Mouse (Mus musculus) embryonic facial prominence, embryonic 13.5 days (tissue): ENCODE measurements around the gene Nop56. TPM values are rescaled to one million over a fixed set of nuclear protein-coding genes. Genes with fewer than 3 reads are reported as not detected.

Source experiments
- ATAC-seq: fragments of 200-750 bp; cut with Nextera tagmentation; 2 replicates; pipeline ENCODE4 v1.8.0; 2017; ENCODE audit warnings: low read depth; ENCODE audit not compliant: insufficient number of reproducible peaks, insufficient read depth, low FRiP score, low TSS enrichment
- H3K27ac ChIP-seq: fragments of 300-500 bp; sonication (generic); 2 replicates; pipeline ENCODE4 v1.5.1; 2015; ENCODE audit warnings: moderate library complexity, mild to moderate bottlenecking, inconsistent platforms
- H3K27me3 ChIP-seq: fragments of 300-500 bp; sonication (generic); 2 replicates; pipeline ENCODE4 v1.6.1; 2015; ENCODE audit warnings: mild to moderate bottlenecking, inconsistent platforms
- H3K36me3 ChIP-seq: fragments of 300-500 bp; sonication (generic); 2 replicates; pipeline ENCODE4 v1.6.1; 2015; ENCODE audit warnings: mild to moderate bottlenecking, inconsistent platforms
- H3K4me1 ChIP-seq: fragments of 300-500 bp; sonication (generic); 2 replicates; pipeline ENCODE4 v1.6.1; 2015; ENCODE audit warnings: inconsistent platforms
- H3K4me2 ChIP-seq: fragments of 300-500 bp; sonication (generic); 2 replicates; pipeline ENCODE4 v1.6.1; 2015; ENCODE audit warnings: moderate library complexity, mild to moderate bottlenecking, inconsistent platforms
- H3K4me3 ChIP-seq: fragments of 300-500 bp; sonication (generic); 2 replicates; pipeline ENCODE4 v1.5.1; 2015; ENCODE audit warnings: mild to moderate bottlenecking, inconsistent platforms
- H3K9ac ChIP-seq: fragments of 300-500 bp; sonication (generic); 2 replicates; pipeline ENCODE4 v1.6.1; 2015; ENCODE audit warnings: mild to moderate bottlenecking, inconsistent platforms
- H3K9me3 ChIP-seq: fragments of 300-500 bp; sonication (generic); 2 replicates; pipeline ENCODE4 v1.6.1; 2016; ENCODE audit warnings: inconsistent platforms
- WGBS: fragments of 180-500 bp; shearing (Covaris S2); methylation state at CpG from one replicate; pipeline ENCODE4 v1.1.7; 2015; ENCODE audit warnings: mixed read lengths; 5-methylcytosine and 5-hydroxymethylcytosine counted together
- polyA plus RNA-seq: library from polyadenylated mRNA; unstranded; fragments of >200 nt; fragmentation: Nextera tagmentation; extraction: Ambion mirVana; gene quantifications from 2 replicates; pipeline ENCODE4 v1.2.1, GENCODE M21; 2015

The Nop56 gene
- polyA plus RNA-seq, 1 experiment from 2014 or later: 300 TPM

- H3K9ac ChIP-seq: peak overlapping the region; percentile 84
- 2% methylated on average over 20 of the region's 20 CpGs for WGBS
- H3K27ac ChIP-seq: peak overlapping the region; percentile 72; the same call in 1 of the 2 replicates
- H3K9me3 ChIP-seq: no peaks in the 10 kb centered on the region
- peaks cover 22% of the 10 kb centered on the region for H3K36me3 ChIP-seq
- no peak for ATAC-seq
- H3K4me2 ChIP-seq: peak overlapping the region; percentile 76
- peaks cover 14% of the 10 kb centered on the region for H3K27me3 ChIP-seq
- peak overlapping the region; percentile 69 for H3K4me3 ChIP-seq
- peaks cover 45% of the 10 kb centered on the region for H3K4me1 ChIP-seq
Observed at GRCm38 (mm10) chr2:130296134-130296745, 22.0 kb downstream of the Nop56 start.

DNA sequence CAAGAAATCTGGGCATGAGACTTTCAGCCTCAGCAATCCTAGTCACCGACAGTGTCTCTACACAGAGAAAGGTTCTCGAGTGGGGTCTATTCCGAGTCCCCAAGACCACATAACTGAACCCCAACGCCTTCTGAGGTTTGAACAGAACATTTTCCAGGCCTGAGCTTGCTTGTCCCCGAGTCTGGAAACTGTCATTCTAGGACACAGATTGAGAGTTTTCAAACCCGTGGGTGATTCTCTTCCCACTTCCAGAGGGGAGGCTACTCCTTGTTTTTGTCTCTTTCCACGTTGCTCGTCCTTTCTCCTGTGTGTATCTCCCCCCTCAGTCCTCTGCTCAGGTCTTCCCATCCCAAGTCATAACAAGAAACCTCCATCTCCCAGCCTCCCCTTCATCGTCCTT lies 23.4 kb downstream of the Nop56 start:
- Histone ChIP-seq H3K9ac (no peak overlapping the region), H3K27me3 (peaks cover 14% of the 10 kb centered on the region), H3K9me3 (no peaks in the 10 kb centered on the region), H3K4me1 (peaks cover 41% of the 10 kb centered on the region), H3K36me3 (peaks cover 22% of the 10 kb centered on the region), H3K4me3 (no peak overlapping the region), H3K4me2 (peak overlapping the region; percentile 76; the same call in 1 of the 2 replicates), H3K27ac (no peak overlapping the region)
- 79% methylated on average over 9 of the region's 9 CpGs for WGBS
- no peak for ATAC-seq

DNA sequence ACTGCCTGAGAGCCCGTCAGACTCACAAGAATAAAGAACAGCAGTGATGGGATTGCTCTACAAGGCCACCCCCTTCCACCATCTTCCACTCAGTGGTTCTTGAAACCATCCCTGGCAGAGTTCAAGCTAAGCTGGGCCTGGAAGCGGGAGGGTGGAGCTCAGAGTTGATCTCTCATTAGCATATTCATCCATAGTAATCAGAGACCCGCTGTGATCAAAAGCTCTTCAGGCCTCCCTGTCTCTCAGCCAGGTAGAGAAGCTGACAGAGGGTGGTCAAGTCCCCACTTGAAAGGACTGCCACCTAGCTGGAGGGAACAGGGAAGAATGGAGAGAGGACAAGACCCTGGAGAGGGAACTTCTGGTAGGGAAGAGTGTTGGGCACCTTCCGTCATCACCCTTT lies 28.8 kb downstream of the Nop56 start:
- no peaks in the 10 kb centered on the region for H3K9me3 ChIP-seq
- H3K27ac ChIP-seq: no peak overlapping the region
- H3K4me1 ChIP-seq: 0 out of 2 replicates have a peak, but pooled peaks cover 4% of the 10 kb centered on the region
- H3K4me2 ChIP-seq: no peak overlapping the region
- 49% methylated on average over 4 of the region's 4 CpGs for WGBS
- H3K4me3 ChIP-seq: no peak overlapping the region
- H3K27me3 ChIP-seq: 0 out of 2 replicates have a peak, but pooled peaks cover under 1% of the 10 kb centered on the region
- H3K9ac ChIP-seq: no peak overlapping the region
- H3K36me3 ChIP-seq: peaks cover 68% of the 10 kb centered on the region
- no peak for ATAC-seq

DNA sequence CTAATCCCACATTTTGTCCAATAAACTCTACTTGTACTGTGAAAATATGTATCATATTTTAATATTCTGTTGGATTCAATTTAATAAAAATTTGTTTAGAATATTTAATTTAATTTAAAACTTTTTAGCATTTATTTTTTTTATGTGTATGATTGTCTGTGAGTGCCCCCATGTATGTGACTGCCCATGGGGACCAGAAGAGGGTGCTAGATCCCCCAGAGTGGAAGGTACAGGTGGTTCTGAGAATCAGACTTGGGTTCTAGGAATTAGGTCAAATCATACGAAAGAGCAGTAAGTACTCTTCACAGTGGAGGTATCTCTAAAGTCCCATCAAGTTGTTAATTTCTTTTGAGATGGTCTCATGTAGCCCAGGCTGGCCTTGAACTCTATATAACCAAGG lies 52.8 kb downstream of the Nop56 start:
- H3K27ac ChIP-seq: no peak overlapping the region
- H3K36me3 ChIP-seq: no peaks in the 10 kb centered on the region
- WGBS: 68% methylated on average over 1 of the region's 1 CpGs
- H3K9me3 ChIP-seq: no peaks in the 10 kb centered on the region
- no peak overlapping the region for H3K4me2 ChIP-seq
- no peak overlapping the region for H3K4me3 ChIP-seq
- no peaks in the 10 kb centered on the region for H3K27me3 ChIP-seq
- H3K4me1 ChIP-seq: no peaks in the 10 kb centered on the region
- ATAC-seq: no peak
- no peak overlapping the region for H3K9ac ChIP-seq

Other genes with a start within 250 kb of the Nop56 start
- 0.07 TPM in 1 of 2 replicates, not detected in the other for gene Tgm6, start 162.0 kb upstream of the Nop56 start, polyA plus RNA-seq
- gene Snrpb, start 95.0 kb upstream of the Nop56 start, polyA plus RNA-seq: 538 and 617 TPM in 2 replicates
- not detected in 2 replicates for gene Tmc2, start 79.2 kb upstream of the Nop56 start, polyA plus RNA-seq
- gene Idh3b, start 10.1 kb downstream of the Nop56 start, polyA plus RNA-seq: 151 and 158 TPM in 2 replicates
- 3.9 and 4.8 TPM in 2 replicates for gene Ebf4, start 20.7 kb downstream of the Nop56 start, polyA plus RNA-seq
- 110 and 133 TPM in 2 replicates for gene Cpxm1, start 123.1 kb downstream of the Nop56 start, polyA plus RNA-seq
- gene Gm28372, start 130.8 kb downstream of the Nop56 start, polyA plus RNA-seq: 0.32 TPM in 1 of 2 replicates, not detected in the other
- not detected in 2 replicates for gene 1700020A23Rik, start 130.8 kb downstream of the Nop56 start, polyA plus RNA-seq
- 0.32 TPM in 1 of 2 replicates, not detected in the other for gene Tmem239, start 132.0 kb downstream of the Nop56 start, polyA plus RNA-seq
- gene Vps16, start 149.9 kb downstream of the Nop56 start, polyA plus RNA-seq: 105 and 108 TPM in 2 replicates
- 15.5 and 16.3 TPM in 2 replicates for gene Pced1a, start 150.3 kb downstream of the Nop56 start, polyA plus RNA-seq
- gene Ptpra, start 175.8 kb downstream of the Nop56 start, polyA plus RNA-seq: 113 and 114 TPM in 2 replicates